Mouse (Mus musculus): ENCODE data around the gene Rab14. TPM values are rescaled to one million over a fixed set of nuclear protein-coding genes. Genes with fewer than 3 reads are reported as not detected.

The Rab14 gene
- polyA plus RNA-seq, 1 experiment: 77.1 TPM

GRCm38 (mm10) chr2:35172246-35172645 lies 28.7 kb downstream of the Rab14 start:
- H3K4me3 ChIP-seq (replicated peaks; ENCODE audit: control insufficient read depth, low read depth, low read length): no peak overlapping the region
- H3K27ac ChIP-seq (ENCODE audit: control insufficient read depth, insufficient read depth, low read depth, low read length, poor library complexity): no peak overlapping the region
- TF ChIP-seq CTCF (IDR thresholded peaks at IDR 0.05; ENCODE audit: control insufficient read depth, insufficient read depth, low read length) (no peak), POLR2A (IDR thresholded peaks at IDR 0.05; ENCODE audit: borderline replicate concordance, control insufficient read depth, low read depth, low read length) (no peak)
- WGBS: 72% methylated on average over 4 of the region's 4 CpGs
- H3K4me1 ChIP-seq (ENCODE audit: control insufficient read depth, insufficient read depth, low read length): peaks cover 7% of the 10 kb centered on the region

GRCm38 (mm10) chr2:35171341-35171861 lies 29.5 kb downstream of the Rab14 start:
- WGBS: 85% methylated on average over 10 of the region's 10 CpGs
- TF ChIP-seq CTCF (IDR thresholded peaks at IDR 0.05; ENCODE audit: control insufficient read depth, insufficient read depth, low read length) (no peak), POLR2A (IDR thresholded peaks at IDR 0.05; ENCODE audit: borderline replicate concordance, control insufficient read depth, low read depth, low read length) (no peak)
- Histone ChIP-seq H3K4me1 (ENCODE audit: control insufficient read depth, insufficient read depth, low read length) (peaks cover 7% of the 10 kb centered on the region), H3K27ac (ENCODE audit: control insufficient read depth, insufficient read depth, low read depth, low read length, poor library complexity) (no peak overlapping the region), H3K4me3 (replicated peaks; ENCODE audit: control insufficient read depth, low read depth, low read length) (no peak overlapping the region)

- WGBS: 91% methylated on average over 2 of the region's 2 CpGs
- Histone ChIP-seq H3K4me3 (replicated peaks; ENCODE audit: control insufficient read depth, low read depth, low read length) (no peak overlapping the region), H3K4me1 (ENCODE audit: control insufficient read depth, insufficient read depth, low read length) (peaks cover 5% of the 10 kb centered on the region), H3K27ac (ENCODE audit: control insufficient read depth, insufficient read depth, low read depth, low read length, poor library complexity) (no peak overlapping the region)
- TF ChIP-seq POLR2A (IDR thresholded peaks at IDR 0.05; ENCODE audit: borderline replicate concordance, control insufficient read depth, low read depth, low read length) (no peak), CTCF (IDR thresholded peaks at IDR 0.05; ENCODE audit: control insufficient read depth, insufficient read depth, low read length) (no peak)
Observed at GRCm38 (mm10) chr2:35169452-35169851, 31.5 kb downstream of the Rab14 start.

- H3K4me3 ChIP-seq (replicated peaks; ENCODE audit: control insufficient read depth, low read depth, low read length): no peak overlapping the region
- H3K4me1 ChIP-seq (ENCODE audit: control insufficient read depth, insufficient read depth, low read length): peaks cover 3% of the 10 kb centered on the region; the same call in 1 of the 2 replicates
- H3K27ac ChIP-seq (ENCODE audit: control insufficient read depth, insufficient read depth, low read depth, low read length, poor library complexity): no peak overlapping the region
- TF ChIP-seq POLR2A (IDR thresholded peaks at IDR 0.05; ENCODE audit: borderline replicate concordance, control insufficient read depth, low read depth, low read length) (no peak), CTCF (IDR thresholded peaks at IDR 0.05; ENCODE audit: control insufficient read depth, insufficient read depth, low read length) (no peak)
- 91% methylated on average over 5 of the region's 5 CpGs for WGBS
Observed at GRCm38 (mm10) chr2:35166816-35167215, 34.1 kb downstream of the Rab14 start.

- no peak for TF ChIP-seq POLR2A (IDR thresholded peaks at IDR 0.05; ENCODE audit: borderline replicate concordance, control insufficient read depth, low read depth, low read length)
- TF ChIP-seq CTCF (IDR thresholded peaks at IDR 0.05; ENCODE audit: control insufficient read depth, insufficient read depth, low read length): no peak
- WGBS: 91% methylated on average over 13 of the region's 13 CpGs
- Histone ChIP-seq H3K4me3 (replicated peaks; ENCODE audit: control insufficient read depth, low read depth, low read length) (no peak overlapping the region), H3K27ac (ENCODE audit: control insufficient read depth, insufficient read depth, low read depth, low read length, poor library complexity) (no peak overlapping the region), H3K4me1 (ENCODE audit: control insufficient read depth, insufficient read depth, low read length) (peaks cover 4% of the 10 kb centered on the region; the same call in 1 of the 2 replicates)
Observed at GRCm38 (mm10) chr2:35165416-35165815, 35.5 kb downstream of the Rab14 start.

- Histone ChIP-seq H3K4me1 (ENCODE audit: control insufficient read depth, insufficient read depth, low read length) (peaks cover 4% of the 10 kb centered on the region; the same call in 1 of the 2 replicates), H3K4me3 (replicated peaks; ENCODE audit: control insufficient read depth, low read depth, low read length) (no peak overlapping the region), H3K27ac (ENCODE audit: control insufficient read depth, insufficient read depth, low read depth, low read length, poor library complexity) (no peak overlapping the region)
- WGBS: 91% methylated on average over 5 of the region's 5 CpGs
- no peak for TF ChIP-seq POLR2A (IDR thresholded peaks at IDR 0.05; ENCODE audit: borderline replicate concordance, control insufficient read depth, low read depth, low read length)
- no peak for TF ChIP-seq CTCF (IDR thresholded peaks at IDR 0.05; ENCODE audit: control insufficient read depth, insufficient read depth, low read length)
Observed at GRCm38 (mm10) chr2:35163396-35163795, 37.5 kb downstream of the Rab14 start.

- H3K4me1 ChIP-seq (ENCODE audit: control insufficient read depth, insufficient read depth, low read length): peaks cover 4% of the 10 kb centered on the region; the same call in 1 of the 2 replicates
- H3K27ac ChIP-seq (ENCODE audit: control insufficient read depth, insufficient read depth, low read depth, low read length, poor library complexity): no peak overlapping the region
- H3K4me3 ChIP-seq (replicated peaks; ENCODE audit: control insufficient read depth, low read depth, low read length): no peak overlapping the region
- 52% methylated on average over 4 of the region's 4 CpGs for WGBS
- no peak for TF ChIP-seq CTCF (IDR thresholded peaks at IDR 0.05; ENCODE audit: control insufficient read depth, insufficient read depth, low read length)
- TF ChIP-seq POLR2A (IDR thresholded peaks at IDR 0.05; ENCODE audit: borderline replicate concordance, control insufficient read depth, low read depth, low read length): no peak
Observed at GRCm38 (mm10) chr2:35161846-35162488, 39.0 kb downstream of the Rab14 start.

- WGBS: 65% methylated on average over 5 of the region's 5 CpGs
- Histone ChIP-seq H3K4me3 (replicated peaks; ENCODE audit: control insufficient read depth, low read depth, low read length) (no peak overlapping the region), H3K27ac (ENCODE audit: control insufficient read depth, insufficient read depth, low read depth, low read length, poor library complexity) (no peak overlapping the region), H3K4me1 (ENCODE audit: control insufficient read depth, insufficient read depth, low read length) (peaks cover 5% of the 10 kb centered on the region; the same call in 1 of the 2 replicates)
- TF ChIP-seq CTCF (IDR thresholded peaks at IDR 0.05; ENCODE audit: control insufficient read depth, insufficient read depth, low read length): no peak
- TF ChIP-seq POLR2A (IDR thresholded peaks at IDR 0.05; ENCODE audit: borderline replicate concordance, control insufficient read depth, low read depth, low read length): no peak
Observed at GRCm38 (mm10) chr2:35160206-35160605, 40.7 kb downstream of the Rab14 start.
